ENCODE assay signal across 27 mouse cellular contexts in genomic region chr12:31369656-31370055, GRCm38 (mm10). TPM values are rescaled to one million over a fixed set of nuclear protein-coding genes. Genes with fewer than 3 reads are reported as not detected.
A peak's percentile ranks its signal among the peaks of the same experiment; 100 is the strongest.
DNase-seq lines count a peak whose midpoint lies in the region; ATAC-seq and TF ChIP-seq lines count a peak whose summit lies in the region.
"Had no signal": no experiment of that assay in that cellular context is flagged by ENCODE, and none has a peak within 500 bp of the region (broad histone marks: within the 10 kb centered on the region; RNA-seq: fewer than 3 reads in every experiment).

No protein-coding gene starts in this region.

- H3K9ac ChIP-seq in heart, adult 2 months (ENCODE audit: low read depth, low read length) = no peak overlapping the region
- H3K9ac ChIP-seq in heart, postnatal 0 days (replicated peaks; ENCODE audit: low read depth, low read length) = no peak overlapping the region
- H3K9ac ChIP-seq: embryonic facial prominence, embryonic 15.5 days; forebrain, postnatal 0 days; hindbrain, embryonic 12.5 days; lung, embryonic 15.5 days; stomach, embryonic 15.5 days had no signal

- no peak for TF ChIP-seq EP300 in heart, adult 2 months (IDR thresholded peaks at IDR 0.05; ENCODE audit: insufficient read depth, low read depth, low read length)
- TF ChIP-seq EP300 in heart, postnatal 0 days (IDR thresholded peaks at IDR 0.05; ENCODE audit: low read depth) = no peak

- no peak overlapping the region for H3K4me2 ChIP-seq in heart, postnatal 0 days (ENCODE audit: low read depth, low read length)
- H3K4me2 ChIP-seq: embryonic facial prominence, embryonic 15.5 days; hindbrain, embryonic 12.5 days; liver, embryonic 11.5 days; lung, embryonic 15.5 days; stomach, embryonic 15.5 days had no signal

- H3K4me1 ChIP-seq in heart, adult 2 months (ENCODE audit: control insufficient read depth, insufficient read depth, low read length) = no peaks in the 10 kb centered on the region; the same call in 1 of the 2 replicates
- no peaks in the 10 kb centered on the region; the same call in 1 of the 2 replicates for H3K4me1 ChIP-seq in heart, postnatal 0 days (ENCODE audit: control insufficient read depth, insufficient read depth)
- H3K4me1 ChIP-seq: hindbrain, embryonic 12.5 days; limb, embryonic 10.5 days; stomach, embryonic 15.5 days had no signal

- WGBS in heart, adult 2 months = 46% methylated on average over 7 of the region's 7 CpGs
- 58% methylated on average over 7 of the region's 7 CpGs for WGBS in heart, postnatal 0 days

- no peak for DNase-seq in heart, adult 2 months
- DNase-seq in heart, postnatal 4 days = no peak
- DNase-seq in layer of hippocampus, adult 2 months (ENCODE audit: low spot score in 2 of 2) = no peak
- DNase-seq in layer of hippocampus, adult 8-10 months (ENCODE audit: low spot score in 2 of 2) = no peak
- DNase-seq in 416B (ENCODE audit: low read depth) = peak; percentile 40
- DNase-seq in heart, postnatal 0 days (ENCODE audit: low spot score) = no peak
- DNase-seq in frontal cortex, postnatal 14 days (ENCODE audit: low spot score in 2 of 2) = no peak
- DNase-seq: adrenal gland, postnatal 25 days; cerebellum, adult 11-12 months; cerebellum, postnatal 14 days; forebrain, postnatal 0 days; kidney, postnatal 36 days; right cerebral cortex, postnatal 25 days; thymus, postnatal 14 days had no signal

- H3K79me2 ChIP-seq in heart, adult 2 months (replicated peaks; ENCODE audit: control insufficient read depth, insufficient read depth, low read length) = no peaks in the 10 kb centered on the region

- no peak overlapping the region for H3K4me3 ChIP-seq in heart, adult 2 months
- no peak overlapping the region for H3K4me3 ChIP-seq in layer of hippocampus, adult 2 months
- H3K4me3 ChIP-seq in heart, postnatal 0 days (ENCODE audit: low read depth, low read length) = no peak overlapping the region
- H3K4me3 ChIP-seq: embryonic facial prominence, embryonic 15.5 days; hindbrain, embryonic 12.5 days; limb, embryonic 10.5 days; lung, embryonic 15.5 days; stomach, embryonic 15.5 days had no signal

- TF ChIP-seq CTCF in heart, adult 2 months (IDR thresholded peaks at IDR 0.05) = peak; percentile 35
- TF ChIP-seq CTCF in layer of hippocampus, adult 2 months (conservative IDR thresholded peaks at IDR 0.05) = peak; percentile 27
- peak; percentile 27 for TF ChIP-seq CTCF in heart, postnatal 0 days (IDR thresholded peaks at IDR 0.05; ENCODE audit: low read depth)

- H3K27ac ChIP-seq in heart, adult 2 months = no peak overlapping the region
- H3K27ac ChIP-seq in layer of hippocampus, adult 2 months = no peak overlapping the region
- 0 out of 2 replicates have a peak overlapping the region, but pooled peaks have one; percentile 20 for H3K27ac ChIP-seq in heart, postnatal 0 days (ENCODE audit: low read depth)
- H3K27ac ChIP-seq: embryonic facial prominence, embryonic 15.5 days; hindbrain, embryonic 12.5 days; limb, embryonic 10.5 days; lung, embryonic 15.5 days; stomach, embryonic 15.5 days had no signal

- ATAC-seq in heart, postnatal 0 days (ENCODE audit: insufficient read depth, low read depth) = no peak
- ATAC-seq: forebrain, postnatal 0 days; inflammation-experienced regulatory T-cells, adult 6 months had no signal

- intact Hi-C loops in heart, adult 2 months (cut with DNase I) = loop anchor here (10.0 kb wide), 4 partner anchors 125 to 555 kb away; partner anchors contain the start of genes Cbll1, Cog5, Dus4l and Gpr22

- no peaks in the 10 kb centered on the region for H3K27me3 ChIP-seq in heart, adult 2 months (ENCODE audit: control insufficient read depth, insufficient read depth, low read length)
- H3K27me3 ChIP-seq in heart, postnatal 0 days (ENCODE audit: control insufficient read depth, insufficient read depth, low read length) = no peaks in the 10 kb centered on the region
- H3K27me3 ChIP-seq: embryonic facial prominence, embryonic 15.5 days; hindbrain, embryonic 12.5 days; lung, embryonic 15.5 days; stomach, embryonic 15.5 days had no signal

- H3K9me3 ChIP-seq in heart, postnatal 0 days (replicated peaks; ENCODE audit: control insufficient read depth, low read length) = no peaks in the 10 kb centered on the region
- H3K9me3 ChIP-seq: embryonic facial prominence, embryonic 15.5 days; hindbrain, embryonic 12.5 days; limb, embryonic 10.5 days; lung, embryonic 15.5 days; stomach, embryonic 15.5 days had no signal

- no peak for TF ChIP-seq POLR2A in heart, adult 2 months (IDR thresholded peaks at IDR 0.05; ENCODE audit: insufficient read depth, low read depth, low read length)

- no peaks in the 10 kb centered on the region for H3K36me3 ChIP-seq in heart, adult 2 months (ENCODE audit: control insufficient read depth, insufficient read depth, low read length)
- H3K36me3 ChIP-seq in heart, postnatal 0 days (replicated peaks; ENCODE audit: control insufficient read depth, insufficient read depth, low read length) = no peaks in the 10 kb centered on the region
- H3K36me3 ChIP-seq: embryonic facial prominence, embryonic 15.5 days; hindbrain, embryonic 12.5 days; limb, embryonic 10.5 days; lung, embryonic 15.5 days; stomach, embryonic 15.5 days had no signal

RNA-seq across cellular contexts. Expression of gene Dld, which starts 18.4 kb away (rescaled TPM):
- total RNA-seq in heart, adult 2 months (2021) = 100 to 1,000 TPM; 374 to 406 TPM
- polyA plus RNA-seq in heart, adult 2 months (2012; rRNA removed) = 85.0 and 180 TPM in 2 replicates
- 100 to 1,000 TPM; 309 to 328 TPM for total RNA-seq in heart, postnatal 4 days (2021)
- total RNA-seq in layer of hippocampus, adult 2 months (2021) = 100 to 1,000 TPM; 106 to 108 TPM
- 100 to 1,000 TPM in 3 of 4 experiments, 10 to 100 TPM in 1; 95.7 to 114 (median 110) TPM for total RNA-seq in layer of hippocampus, adult 8-10 months (2022)
- 91.6 and 125 TPM in 2 replicates for total RNA-seq in heart, postnatal 0 days (2014; rRNA removed; ENCODE audit: low replicate concordance)
- polyA plus RNA-seq in heart, postnatal 0 days (2015; fragmentation: Nextera tagmentation; extraction: Ambion mirVana) = 372 and 377 TPM in 2 replicates

RNA-seq across cellular contexts. Expression of gene Slc26a3, which starts 21.0 kb away (rescaled TPM):
- 1 to 10 TPM; 1.2 to 1.6 TPM for total RNA-seq in heart, adult 2 months (2021)
- polyA plus RNA-seq in heart, adult 2 months (2012; rRNA removed) = 1.3 and 2.8 TPM in 2 replicates
- total RNA-seq in heart, postnatal 4 days (2021) = under 1 TPM; 0.56 to 0.69 TPM
- total RNA-seq in layer of hippocampus, adult 2 months (2021) = under 1 TPM; 0.15 to 0.56 TPM
- total RNA-seq in layer of hippocampus, adult 8-10 months (2022) = under 1 TPM; 0.25 to 0.41 (median 0.27) TPM
- 1.9 TPM in 1 of 2 replicates, not detected in the other for total RNA-seq in heart, postnatal 0 days (2014; rRNA removed; ENCODE audit: low replicate concordance)
- 0.72 and 0.75 TPM in 2 replicates for polyA plus RNA-seq in heart, postnatal 0 days (2015; fragmentation: Nextera tagmentation; extraction: Ambion mirVana)
- total RNA-seq: forebrain, postnatal 0 days; gastrocnemius, adult 18-20 months; gastrocnemius, postnatal 4 days; megakaryocyte-erythroid progenitor cell, adult 5-6 weeks; MEL; neutrophil, adult 5-6 weeks had no signal
- polyA plus RNA-seq: forebrain, postnatal 0 days; hindbrain, embryonic 12.5 days; inflammation-experienced regulatory T-cells, adult 6 months; kidney, embryonic 14.5 days; limb, embryonic 10.5 days; liver, embryonic 11.5 days; lung, embryonic 15.5 days had no signal
